Mouse (Mus musculus) midbrain, embryonic 16.5 days (tissue): ENCODE measurements at regions not wholly inside any gene's neighbourhood (a gene's known extent, or its start where the extent isn't known, plus 50 kb on each side); places are given as distances from the start of the nearest gene placed in this dataset.

Experiments
- ATAC-seq: fragments of 200-750 bp; cut with Nextera tagmentation; 2 replicates; pipeline ENCODE4 v1.8.0; 2017; ENCODE audit warnings: moderate TSS enrichment
- H3K27ac ChIP-seq: fragments of 300-500 bp; sonication (generic); 2 replicates; pipeline ENCODE4 v1.5.1; 2014; ENCODE audit warnings: mild to moderate bottlenecking, low read length, mixed read lengths
- H3K27me3 ChIP-seq: fragments of 300-500 bp; sonication (generic); 2 replicates; pipeline ENCODE4 v1.6.1; 2014; ENCODE audit warnings: low read depth, low read length, mixed read lengths; ENCODE audit not compliant: control insufficient read depth, insufficient read depth
- H3K36me3 ChIP-seq: fragments of 300-500 bp; sonication (generic); 2 replicates; pipeline ENCODE4 v1.6.1; 2014; ENCODE audit warnings: mild to moderate bottlenecking, low read length, moderate library complexity, mixed read lengths; ENCODE audit not compliant: control insufficient read depth, insufficient read depth
- H3K4me1 ChIP-seq: fragments of 300-500 bp; sonication (generic); 2 replicates; pipeline ENCODE4 v1.6.1; 2014; ENCODE audit warnings: mild to moderate bottlenecking, low read length, mixed read lengths; ENCODE audit not compliant: control insufficient read depth, insufficient read depth
- H3K4me2 ChIP-seq: fragments of 300-500 bp; sonication (generic); 2 replicates; pipeline ENCODE4 v1.6.1; 2014; ENCODE audit warnings: mild to moderate bottlenecking, low read length, mixed read lengths
- H3K4me3 ChIP-seq: fragments of 300-500 bp; sonication (generic); 2 replicates; pipeline ENCODE4 v1.5.1; 2014; ENCODE audit warnings: low read depth, mild to moderate bottlenecking, low read length, moderate library complexity, mixed read lengths
- H3K9ac ChIP-seq: fragments of 300-500 bp; sonication (generic); 2 replicates; pipeline ENCODE4 v1.6.1; 2014; ENCODE audit warnings: low read depth, low read length, mixed read lengths
- H3K9me3 ChIP-seq: fragments of 300-500 bp; sonication (generic); replicated peaks from 2 replicates; pipeline ENCODE4 v1.6.1; 2014; ENCODE audit warnings: mild to moderate bottlenecking, low read length, mixed read lengths; ENCODE audit not compliant: control insufficient read depth, poor library complexity, severe bottlenecking
- WGBS: fragments of 180-500 bp; shearing (Covaris S2); extraction: QIAGEN DNeasy Blood & Tissue Kit; methylation state at CpG from one replicate; pipeline ENCODE4 v1.1.7; 2014; 5-methylcytosine and 5-hydroxymethylcytosine counted together

- WGBS: 90% methylated on average over 9 of the region's 9 CpGs
- Histone ChIP-seq H3K4me3 (no peak overlapping the region), H3K4me1 (no peaks in the 10 kb centered on the region), H3K36me3 (no peaks in the 10 kb centered on the region), H3K27me3 (no peaks in the 10 kb centered on the region), H3K9me3 (no peaks in the 10 kb centered on the region), H3K4me2 (no peak overlapping the region), H3K9ac (no peak overlapping the region), H3K27ac (no peak overlapping the region)
- no peak for ATAC-seq
Observed at GRCm38 (mm10) chr14:103938201-103938600, 94.0 kb upstream of the Ednrb start.

- H3K9ac ChIP-seq: no peak overlapping the region
- no peaks in the 10 kb centered on the region for H3K4me1 ChIP-seq
- no peak overlapping the region for H3K4me2 ChIP-seq
- no peaks in the 10 kb centered on the region for H3K27me3 ChIP-seq
- H3K27ac ChIP-seq: no peak overlapping the region
- H3K9me3 ChIP-seq: no peaks in the 10 kb centered on the region
- no peak overlapping the region for H3K4me3 ChIP-seq
- 91% methylated on average over 6 of the region's 6 CpGs for WGBS
- ATAC-seq: no peak
- H3K36me3 ChIP-seq: no peaks in the 10 kb centered on the region
Observed at GRCm38 (mm10) chr14:103937700-103938099, 93.5 kb upstream of the Ednrb start.

- ATAC-seq: no peak
Observed at GRCm38 (mm10) chr14:103933813-103934212, 89.6 kb upstream of the Ednrb start.

GRCm38 (mm10) chr14:103932170-103932569 is 88.0 kb upstream of the Ednrb start:
- Histone ChIP-seq H3K9me3 (no peaks in the 10 kb centered on the region), H3K27ac (no peak overlapping the region), H3K4me2 (no peak overlapping the region), H3K27me3 (no peaks in the 10 kb centered on the region), H3K36me3 (no peaks in the 10 kb centered on the region), H3K9ac (no peak overlapping the region), H3K4me1 (no peaks in the 10 kb centered on the region), H3K4me3 (no peak overlapping the region)
- no peak for ATAC-seq
- 83% methylated on average over 7 of the region's 7 CpGs for WGBS

More at GRCm38 (mm10) chr14:103933813-103934212, 89.6 kb upstream of the Ednrb start:
- 95% methylated on average over 3 of the region's 3 CpGs for WGBS
- no peaks in the 10 kb centered on the region for H3K4me1 ChIP-seq
- H3K4me2 ChIP-seq: no peak overlapping the region
- no peaks in the 10 kb centered on the region for H3K27me3 ChIP-seq
- no peaks in the 10 kb centered on the region for H3K36me3 ChIP-seq
- no peaks in the 10 kb centered on the region for H3K9me3 ChIP-seq
- H3K9ac ChIP-seq: no peak overlapping the region
- H3K4me3 ChIP-seq: no peak overlapping the region
- no peak overlapping the region for H3K27ac ChIP-seq

GRCm38 (mm10) chr14:103929734-103930364 is 85.6 kb upstream of the Ednrb start:
- 93% methylated on average over 11 of the region's 11 CpGs for WGBS

GRCm38 (mm10) chr14:103929155-103929729 is 85.0 kb upstream of the Ednrb start:
- no peaks in the 10 kb centered on the region for H3K27me3 ChIP-seq
- no peaks in the 10 kb centered on the region for H3K4me1 ChIP-seq
- H3K9me3 ChIP-seq: no peaks in the 10 kb centered on the region
- H3K36me3 ChIP-seq: no peaks in the 10 kb centered on the region
- no peak overlapping the region for H3K9ac ChIP-seq
- H3K4me3 ChIP-seq: no peak overlapping the region
- no peak for ATAC-seq
- no peak overlapping the region for H3K4me2 ChIP-seq
- 87% methylated on average over 6 of the region's 6 CpGs for WGBS
- H3K27ac ChIP-seq: no peak overlapping the region

More at GRCm38 (mm10) chr14:103929734-103930364, 85.6 kb upstream of the Ednrb start:
- Histone ChIP-seq H3K27me3 (no peaks in the 10 kb centered on the region), H3K4me3 (no peak overlapping the region), H3K4me1 (no peaks in the 10 kb centered on the region), H3K27ac (no peak overlapping the region), H3K9ac (no peak overlapping the region), H3K4me2 (no peak overlapping the region), H3K9me3 (no peaks in the 10 kb centered on the region), H3K36me3 (no peaks in the 10 kb centered on the region)
- no peak for ATAC-seq

- WGBS: 72% methylated on average over 5 of the region's 5 CpGs
- ATAC-seq: no peak
- H3K4me3 ChIP-seq: no peak overlapping the region
Observed at GRCm38 (mm10) chr14:103920169-103920568, 76.0 kb upstream of the Ednrb start.

GRCm38 (mm10) chr14:103919380-103919779 is 75.2 kb upstream of the Ednrb start:
- H3K36me3 ChIP-seq: no peaks in the 10 kb centered on the region
- 87% methylated on average over 4 of the region's 4 CpGs for WGBS
- H3K4me2 ChIP-seq: no peak overlapping the region
- no peaks in the 10 kb centered on the region for H3K9me3 ChIP-seq
- no peaks in the 10 kb centered on the region for H3K4me1 ChIP-seq
- H3K27me3 ChIP-seq: no peaks in the 10 kb centered on the region
- no peak overlapping the region for H3K9ac ChIP-seq
- H3K27ac ChIP-seq: no peak overlapping the region
- no peak overlapping the region for H3K4me3 ChIP-seq
- ATAC-seq: no peak

More at GRCm38 (mm10) chr14:103920169-103920568, 76.0 kb upstream of the Ednrb start:
- H3K4me1 ChIP-seq: no peaks in the 10 kb centered on the region
- no peaks in the 10 kb centered on the region for H3K36me3 ChIP-seq
- no peak overlapping the region for H3K9ac ChIP-seq
- no peak overlapping the region for H3K27ac ChIP-seq
- H3K27me3 ChIP-seq: no peaks in the 10 kb centered on the region
- H3K9me3 ChIP-seq: no peaks in the 10 kb centered on the region
- no peak overlapping the region for H3K4me2 ChIP-seq

GRCm38 (mm10) chr14:103913453-103913852 is 69.3 kb upstream of the Ednrb start:
- Histone ChIP-seq H3K4me3 (no peak overlapping the region), H3K36me3 (no peaks in the 10 kb centered on the region), H3K9me3 (no peaks in the 10 kb centered on the region), H3K4me2 (no peak overlapping the region), H3K9ac (no peak overlapping the region), H3K27ac (no peak overlapping the region), H3K27me3 (no peaks in the 10 kb centered on the region), H3K4me1 (0 out of 2 replicates have a peak, but pooled peaks cover 6% of the 10 kb centered on the region)
- ATAC-seq: no peak
- WGBS: 92% methylated on average over 4 of the region's 4 CpGs
